Mouse (Mus musculus) layer of hippocampus, adult 8-10 months (tissue): ENCODE data around the gene Stk4. TPM values are rescaled to one million over a fixed set of nuclear protein-coding genes. Genes with fewer than 3 reads are reported as not detected.

Experiments
- DNase-seq, 2 experiments: peaks; one replicate each; pipeline ENCODE4 v3.0.0; 2022; ENCODE audit warnings: low spot score in 2 of 2
- total RNA-seq, 4 experiments: library from RNA; stranded (reverse); gene quantifications; 2 replicates each; pipeline ENCODE4 v1.2.4; 2022

Gene Stk4
- total RNA-seq, 4 experiments from 2014 or later = 41.1 to 55.7 (median 46.3) TPM

- no peak for DNase-seq
These were observed 103.3 kb downstream of the Stk4 start for GRCm38 (mm10) chr2:164173394-164173793.

GRCm38 (mm10) chr2:164174649-164175395 lies 104.7 kb downstream of the Stk4 start:
- DNase-seq = peak; percentile 73

DNA sequence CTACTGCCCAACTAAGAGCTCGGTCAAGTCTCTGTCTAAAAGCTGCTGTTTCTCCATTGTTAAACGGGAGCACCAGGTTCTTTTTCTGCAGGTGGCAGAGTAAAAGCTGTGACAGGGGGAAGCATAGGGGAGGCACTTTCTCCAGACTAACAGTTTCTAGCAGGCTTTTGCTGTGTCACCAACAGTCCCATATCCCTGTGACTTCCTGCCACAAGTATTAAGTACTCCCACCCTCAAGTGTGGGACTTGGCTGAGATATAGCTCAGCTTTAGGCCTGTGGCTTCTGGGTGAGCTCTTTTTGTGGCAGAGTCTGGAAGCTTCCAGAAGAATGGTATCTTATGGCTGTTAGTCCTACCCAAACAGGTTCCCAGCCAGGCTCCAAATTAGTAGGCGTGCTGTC lies 105.7 kb downstream of the Stk4 start:
- DNase-seq = no peak

GRCm38 (mm10) chr2:164177831-164178230 lies 107.7 kb downstream of the Stk4 start:
- no peak for DNase-seq

DNA sequence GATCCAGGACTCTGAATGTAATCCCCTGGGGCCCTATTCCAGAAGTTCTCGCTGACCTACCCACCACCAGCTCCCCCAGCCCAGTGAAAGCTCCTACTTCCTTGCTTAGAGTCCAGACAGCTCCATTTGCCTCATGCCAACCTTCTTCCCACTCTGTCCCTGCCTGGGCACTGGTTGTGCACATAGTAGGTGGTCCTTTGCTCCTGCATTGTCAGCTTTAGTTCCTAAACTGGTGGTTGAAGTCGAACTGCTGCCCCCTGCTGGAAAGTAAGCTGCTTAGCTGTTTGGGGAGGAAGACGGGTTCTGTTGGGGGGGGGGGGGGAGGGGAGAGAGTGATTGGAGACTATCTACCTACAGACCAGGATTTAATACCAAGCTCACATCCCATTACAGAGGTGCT lies 110.0 kb downstream of the Stk4 start:
- peak in 1 of 2 experiments; percentile 22 for DNase-seq

- DNase-seq = no peak
These were observed 110.6 kb downstream of the Stk4 start for GRCm38 (mm10) chr2:164180770-164181169.

- DNase-seq = no peak
These were observed 112.7 kb downstream of the Stk4 start, which contains the start of gene Wfdc5 for GRCm38 (mm10) chr2:164182692-164183255. Wfdc5 (minus strand) TSS chr2:164182742.

DNA sequence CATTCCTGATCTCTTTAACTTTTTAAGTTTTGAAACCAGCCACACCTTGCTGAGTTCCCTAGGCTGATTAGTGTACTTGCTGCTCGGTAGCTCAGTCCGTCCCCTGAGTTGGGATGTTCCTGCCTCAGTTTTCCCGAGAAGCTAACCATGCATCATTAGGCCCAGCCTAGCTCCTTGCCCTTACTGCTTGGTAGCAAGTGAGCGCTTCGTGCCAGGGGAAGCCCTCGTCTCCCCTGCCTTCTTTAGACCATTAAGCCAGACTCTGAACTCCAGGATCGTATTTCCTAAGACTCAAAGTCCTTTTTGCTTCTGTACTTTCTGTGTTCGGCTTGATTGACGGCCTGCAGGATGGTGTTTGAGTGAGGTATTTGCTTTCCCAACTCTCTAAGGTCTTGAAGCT lies 113.2 kb downstream of the Stk4 start:
- DNase-seq = no peak

- DNase-seq = no peak
These were observed 114.1 kb downstream of the Stk4 start for GRCm38 (mm10) chr2:164184145-164184719.

DNA sequence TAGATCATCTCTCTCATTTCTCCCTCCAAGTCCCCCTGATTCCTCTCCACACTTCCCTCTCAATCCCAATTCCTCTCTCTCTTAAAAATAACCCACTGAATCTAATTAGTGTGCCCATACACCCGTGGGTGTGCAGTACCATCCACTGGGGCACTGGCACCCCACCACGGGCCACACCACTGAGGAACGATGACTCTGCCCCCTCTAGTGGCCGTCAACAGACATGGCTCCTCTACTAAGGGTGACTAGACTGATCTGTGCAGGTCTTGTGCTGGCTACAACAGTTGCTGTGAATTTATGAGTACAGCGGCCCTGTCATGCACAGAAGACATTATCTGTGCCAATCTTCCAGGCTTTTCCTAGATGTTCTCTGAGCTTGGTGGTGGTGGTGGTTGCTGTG lies 118.6 kb downstream of the Stk4 start:
- no peak for DNase-seq

GRCm38 (mm10) chr2:164190576-164190975 lies 120.5 kb downstream of the Stk4 start, which contains the start of gene Wfdc12:
Wfdc12 (minus strand) TSS chr2:164190608.
- DNase-seq = no peak

DNA sequence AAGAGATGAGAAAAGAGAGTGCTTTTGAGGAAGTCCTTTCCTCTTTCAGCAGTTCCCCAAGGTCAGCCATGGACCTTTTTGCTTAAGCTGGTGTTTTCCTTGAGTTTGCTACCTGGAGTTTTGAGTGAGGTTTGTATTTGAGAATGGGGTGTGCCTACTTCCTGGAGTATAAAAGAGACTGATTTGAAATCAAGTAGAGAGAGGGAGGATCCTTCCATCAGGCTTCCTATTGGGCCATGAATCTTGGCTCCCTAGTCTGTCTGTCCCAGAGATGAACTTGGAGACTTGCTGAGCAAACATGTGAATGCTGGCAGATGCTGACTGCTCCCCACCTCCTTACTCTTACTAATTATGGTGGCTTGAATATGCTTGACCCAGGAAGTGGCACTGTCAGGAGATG lies 122.2 kb downstream of the Stk4 start:
- DNase-seq = no peak

GRCm38 (mm10) chr2:164194959-164195630 lies 125.0 kb downstream of the Stk4 start:
- DNase-seq = no peak

DNA sequence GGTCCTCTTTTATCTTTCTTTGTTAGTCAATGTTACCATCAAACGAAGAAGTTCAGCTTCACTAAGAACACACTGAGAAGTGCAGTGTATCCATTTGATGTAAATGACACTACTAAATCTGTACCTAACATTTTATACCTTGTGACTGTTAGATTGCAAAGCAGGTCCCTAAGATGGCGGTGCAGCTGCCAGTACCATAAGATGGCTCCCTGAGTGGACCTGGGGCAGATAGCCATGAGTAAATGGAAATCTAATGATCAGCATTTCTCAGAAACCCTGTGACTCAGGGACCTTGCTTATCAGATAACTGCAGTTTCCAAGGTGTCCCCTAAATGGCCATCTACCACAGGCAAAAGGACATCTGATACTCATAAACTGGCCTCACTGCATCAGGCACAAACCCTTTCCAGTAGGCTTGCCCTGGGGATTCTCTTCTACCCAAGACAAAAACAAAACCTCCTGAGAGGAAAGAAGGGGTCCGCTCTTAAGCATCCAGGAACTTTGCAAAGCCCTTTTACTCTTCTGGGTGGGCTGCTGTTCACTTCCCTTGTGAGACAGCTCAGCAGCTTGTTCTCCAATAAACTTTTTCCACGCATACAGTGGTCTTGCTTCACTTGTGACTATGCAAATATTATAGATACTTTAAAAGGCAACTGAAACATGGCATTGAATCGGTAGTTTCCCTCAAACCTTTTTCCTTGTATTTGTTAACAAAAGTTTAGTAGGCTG lies 126.0 kb downstream of the Stk4 start:
- no peak for DNase-seq

DNA sequence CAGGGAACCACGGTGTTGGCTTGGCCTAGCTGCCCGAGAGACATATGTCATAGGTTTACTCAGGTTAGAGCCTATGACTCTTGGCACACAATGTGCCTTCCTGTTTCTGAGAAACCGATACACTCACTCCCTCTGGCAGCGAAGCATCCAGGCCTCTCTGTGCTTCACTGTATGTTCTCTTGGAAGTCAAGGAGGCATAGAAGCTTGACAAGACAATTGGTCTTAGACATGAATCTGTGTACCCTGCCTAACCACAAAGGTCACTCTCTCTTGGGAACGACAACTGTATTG lies 126.5 kb downstream of the Stk4 start:
- DNase-seq = no peak

GRCm38 (mm10) chr2:164199626-164200327 lies 129.7 kb downstream of the Stk4 start, which contains the start of gene Wfdc15a:
Wfdc15a (minus strand) TSS chr2:164200130.
- DNase-seq = no peak

Other genes starting within 250 kb of the Stk4 start
- under 1 TPM in 2 of 4 experiments, not detected in 2; 0.29 to 0.61 TPM for gene Ccn5, start 249.5 kb upstream of the Stk4 start, total RNA-seq
- gene Kcnk15, start 216.7 kb upstream of the Stk4 start, total RNA-seq = not detected
- gene Rims4, start 151.6 kb upstream of the Stk4 start, total RNA-seq = 10 to 100 TPM; 34.0 to 50.8 (median 41.7) TPM
- 100 to 1,000 TPM; 458 to 531 (median 484) TPM for gene Ywhab, start 75.4 kb upstream of the Stk4 start, total RNA-seq
- gene Pabpc1l, start 44.9 kb upstream of the Stk4 start, total RNA-seq = 1 to 10 TPM in 1 of 4 experiments, under 1 TPM in 3; 0.45 to 1.5 (median 0.87) TPM
- 100 to 1,000 TPM; 108 to 114 (median 109) TPM for gene Tomm34, start 847 bp downstream of the Stk4 start, total RNA-seq
- gene Kcns1, start 100.8 kb downstream of the Stk4 start, total RNA-seq = 1 to 10 TPM; 5.3 to 7.8 (median 6.2) TPM
- gene Wfdc5, start 112.4 kb downstream of the Stk4 start, total RNA-seq = not detected
- gene Wfdc12, start 120.3 kb downstream of the Stk4 start, total RNA-seq = not detected
- not detected for gene Wfdc15a, start 129.8 kb downstream of the Stk4 start, total RNA-seq
- not detected for gene Wfdc15b, start 151.3 kb downstream of the Stk4 start, total RNA-seq
- gene Svs2, start 168.1 kb downstream of the Stk4 start, total RNA-seq = not detected
- not detected for gene Svs3b, start 186.3 kb downstream of the Stk4 start, total RNA-seq
- gene Svs4, start 208.1 kb downstream of the Stk4 start, total RNA-seq = not detected
- gene Svs3a, start 218.9 kb downstream of the Stk4 start, total RNA-seq = not detected
- not detected for gene Svs6, start 246.4 kb downstream of the Stk4 start, total RNA-seq